Mouse (Mus musculus) thymus, adult 2 months (tissue): Measurements from ENCODE around the gene Plcl1. TPM values are rescaled to one million over a fixed set of nuclear protein-coding genes. Genes with fewer than 3 reads are reported as not detected.

Source experiments
- DNase-seq: peaks from one replicate; pipeline ENCODE4 v3.0.0; 2021
- H3K27ac ChIP-seq: fragments of 200-500 bp; 2 replicates; pipeline ENCODE4 v1.5.1; 2012; ENCODE audit warnings: low read length, control low read depth; ENCODE audit not compliant: control insufficient read depth, insufficient read depth
- H3K27me3 ChIP-seq: fragments of 200-500 bp; 2 replicates; pipeline ENCODE4 v1.6.1; 2012; ENCODE audit warnings: mild to moderate bottlenecking, low read length, moderate library complexity, mixed read lengths; ENCODE audit not compliant: control insufficient read depth, insufficient read depth
- H3K36me3 ChIP-seq: fragments of 200-500 bp; 2 replicates; pipeline ENCODE4 v1.6.1; 2012; ENCODE audit warnings: mild to moderate bottlenecking, low read length, moderate library complexity; ENCODE audit not compliant: control insufficient read depth, insufficient read depth
- H3K4me1 ChIP-seq: fragments of 200-500 bp; replicated peaks from 2 replicates; pipeline ENCODE4 v1.6.1; 2012; ENCODE audit warnings: low read length; ENCODE audit not compliant: control insufficient read depth, insufficient read depth
- H3K4me3 ChIP-seq: fragments of 200-500 bp; 2 replicates; pipeline ENCODE4 v1.5.1; 2012; ENCODE audit warnings: mild to moderate bottlenecking, low read length, control low read depth, moderate library complexity; ENCODE audit not compliant: control insufficient read depth, insufficient read depth
- CTCF ChIP-seq: fragments of 200-500 bp; IDR thresholded peaks from 2 replicates; pipeline ENCODE4 v1.5.1; 2012; ENCODE audit warnings: mild to moderate bottlenecking, control low read depth, low read length, moderate library complexity, borderline replicate concordance; ENCODE audit not compliant: control insufficient read depth, poor library complexity, insufficient read depth; ENCODE audit errors: extremely low read depth
- POLR2A ChIP-seq: fragments of 200-500 bp; IDR thresholded peaks from 2 replicates; pipeline ENCODE4 v1.6.1; 2012; ENCODE audit warnings: mild to moderate bottlenecking, low read length, control low read depth, moderate library complexity; ENCODE audit not compliant: control insufficient read depth, poor library complexity, insufficient read depth; ENCODE audit errors: extremely low read depth
- WGBS: fragments of 180-500 bp; shearing (Covaris S2); methylation state at CpG from one replicate; pipeline ENCODE4 v1.1.7; 2018; 5-methylcytosine and 5-hydroxymethylcytosine counted together
- polyA plus RNA-seq: library from polyadenylated mRNA; depleted of rRNA; stranded (reverse); fragments of >200 nt; gene quantifications from 2 replicates; pipeline ENCODE4 v1.2.3, GENCODE M21; 2012; rRNA removed

Gene Plcl1
- polyA plus RNA-seq, 1 experiment, result 2.7 TPM

DNA sequence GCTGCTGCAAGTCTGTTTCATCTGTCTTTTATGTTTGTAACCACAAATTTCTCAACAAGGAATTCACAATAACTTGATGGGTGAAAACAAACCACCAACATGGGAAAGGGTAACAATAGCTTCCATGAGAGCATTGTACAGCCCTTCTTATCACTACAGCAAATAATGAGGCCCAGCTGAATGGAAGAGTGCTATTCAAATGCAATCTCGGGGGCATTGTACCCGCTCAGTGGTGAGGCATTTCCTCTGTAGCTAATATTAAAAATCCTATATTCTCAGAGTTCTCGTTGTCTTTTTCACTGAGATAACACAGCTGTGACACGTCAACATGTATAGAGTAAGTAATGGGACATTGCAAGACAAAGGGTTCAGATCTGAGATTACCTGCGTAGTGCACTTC lies 356.6 kb downstream of the Plcl1 start:
- 88% methylated on average over 5 of the region's 5 CpGs for WGBS
- Histone ChIP-seq H3K4me3 (no peak overlapping the region), H3K27ac (no peak overlapping the region), H3K36me3 (no peaks in the 10 kb centered on the region), H3K27me3 (no peaks in the 10 kb centered on the region), H3K4me1 (no peaks in the 10 kb centered on the region)
- no peak for TF ChIP-seq CTCF
- TF ChIP-seq POLR2A, result no peak
- DNase-seq, result no peak

DNA sequence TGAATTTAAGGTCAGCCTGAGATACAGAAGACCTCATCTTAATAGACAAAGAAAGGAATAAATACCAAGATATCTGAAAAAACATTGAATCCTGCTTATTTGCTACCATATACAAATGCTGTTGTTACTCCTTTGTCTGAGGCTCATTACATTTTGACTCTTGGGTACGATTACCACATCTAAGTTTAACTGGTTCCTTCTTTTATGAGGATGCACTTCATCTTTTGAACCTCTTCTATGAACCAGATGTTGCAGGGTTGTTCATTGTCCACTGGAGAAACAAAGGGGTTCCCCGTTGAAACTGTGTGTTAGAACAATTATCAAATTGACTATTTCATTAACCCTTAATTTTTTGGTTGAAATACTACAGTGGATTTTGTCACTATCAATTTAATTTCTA lies 357.4 kb downstream of the Plcl1 start:
- DNase-seq, result no peak
- H3K4me3 ChIP-seq, result no peak overlapping the region
- no peaks in the 10 kb centered on the region for H3K27me3 ChIP-seq
- no peak overlapping the region for H3K27ac ChIP-seq
- no peaks in the 10 kb centered on the region for H3K4me1 ChIP-seq
- WGBS, result 64% methylated on average over 2 of the region's 2 CpGs
- no peaks in the 10 kb centered on the region for H3K36me3 ChIP-seq
- TF ChIP-seq POLR2A (no peak), CTCF (no peak)

DNA sequence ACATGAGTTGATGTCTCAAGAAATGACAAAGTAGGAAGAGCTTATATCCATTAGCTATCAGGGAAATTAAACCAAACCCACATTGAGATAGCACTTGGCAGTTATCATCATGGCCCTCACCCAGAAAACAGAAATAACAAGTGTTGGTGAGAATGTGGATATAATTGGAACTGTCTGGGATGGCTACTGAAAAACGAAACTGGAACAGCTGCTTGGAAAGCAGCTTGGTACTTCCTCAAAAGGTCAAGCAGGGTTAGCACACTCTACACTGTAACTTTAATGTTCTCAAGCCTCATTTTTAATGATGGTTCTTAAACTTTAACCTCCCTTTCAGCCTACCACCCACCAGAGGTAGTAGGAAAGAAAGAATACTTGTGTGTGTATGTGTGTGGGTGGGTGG lies 361.0 kb downstream of the Plcl1 start:
- TF ChIP-seq POLR2A (no peak), CTCF (no peak)
- no peak overlapping the region for H3K27ac ChIP-seq
- H3K27me3 ChIP-seq, result no peaks in the 10 kb centered on the region
- H3K4me1 ChIP-seq, result no peaks in the 10 kb centered on the region
- WGBS, result 35% methylated on average over 1 of the region's 1 CpGs
- no peak overlapping the region for H3K4me3 ChIP-seq
- DNase-seq, result no peak
- H3K36me3 ChIP-seq, result no peaks in the 10 kb centered on the region

DNA sequence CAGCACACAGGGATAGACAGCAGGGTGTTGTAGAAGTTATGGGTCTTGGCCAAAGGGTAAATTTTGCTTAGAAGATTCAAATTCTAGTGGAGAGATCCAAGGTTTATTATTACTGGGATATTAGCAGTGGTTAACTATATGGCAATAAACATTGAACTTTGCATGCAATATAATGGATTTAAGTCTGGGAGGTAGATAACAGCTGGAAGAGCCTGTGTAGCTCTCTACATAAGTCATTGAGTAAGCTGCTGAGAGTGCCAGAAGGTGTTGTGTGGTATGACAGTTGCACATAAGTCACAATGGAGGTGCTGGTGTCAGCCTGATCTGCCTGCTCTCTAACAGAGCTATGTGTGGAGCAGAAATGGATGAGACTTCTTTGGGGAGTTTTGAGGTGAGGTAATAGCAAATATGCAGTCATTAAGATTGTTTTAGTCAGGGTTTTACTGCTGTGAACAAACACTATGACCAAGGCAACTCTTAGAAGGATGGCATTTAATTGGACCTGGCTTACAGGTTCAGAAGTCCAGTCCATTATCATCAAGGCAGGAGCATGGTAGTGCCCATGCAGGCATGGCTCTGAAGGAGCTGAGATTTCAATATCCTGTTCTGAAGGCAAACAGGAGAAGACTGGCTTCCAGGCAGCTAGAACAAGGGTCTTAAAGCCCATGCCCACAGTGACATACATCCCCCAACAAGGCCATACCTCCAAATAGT lies 364.5 kb downstream of the Plcl1 start:
- DNase-seq, result no peak
- TF ChIP-seq CTCF (no peak), POLR2A (no peak)
- H3K36me3 ChIP-seq, result no peaks in the 10 kb centered on the region
- no peak overlapping the region for H3K4me3 ChIP-seq
- H3K27me3 ChIP-seq, result no peaks in the 10 kb centered on the region
- H3K4me1 ChIP-seq, result no peaks in the 10 kb centered on the region
- no peak overlapping the region for H3K27ac ChIP-seq

DNA sequence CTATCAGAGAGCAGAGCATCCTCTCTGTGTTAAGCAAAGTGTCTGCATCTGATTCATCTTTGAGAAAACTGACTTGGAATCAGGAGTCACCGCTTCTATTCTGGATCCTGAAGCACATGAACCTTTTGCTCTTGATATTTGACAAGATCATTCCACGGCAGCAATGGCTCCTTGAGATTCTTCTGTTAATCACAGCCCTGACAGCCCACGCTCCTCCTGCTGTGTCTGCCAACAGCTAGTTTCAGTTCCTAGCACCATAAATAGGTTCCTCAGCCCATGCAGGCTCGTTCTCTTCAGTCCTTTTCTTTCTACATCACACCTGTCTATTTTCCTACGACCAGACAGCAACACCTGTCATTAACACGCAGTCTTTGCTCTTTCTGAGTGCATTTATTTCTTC lies 387.1 kb downstream of the Plcl1 start:
- Histone ChIP-seq H3K36me3 (no peaks in the 10 kb centered on the region), H3K27ac (no peak overlapping the region), H3K4me1 (no peaks in the 10 kb centered on the region), H3K27me3 (no peaks in the 10 kb centered on the region), H3K4me3 (no peak overlapping the region)
- TF ChIP-seq POLR2A, result no peak
- TF ChIP-seq CTCF, result no peak
- no peak for DNase-seq
- 49% methylated on average over 6 of the region's 6 CpGs for WGBS

Other genes with a start within 250 kb of the Plcl1 start
- 0.48 and 0.55 TPM in 2 replicates for gene Rftn2, start 179.1 kb upstream of the Plcl1 start, polyA plus RNA-seq
- 4.9 and 5.6 TPM in 2 replicates for gene Mars2, start 168.7 kb upstream of the Plcl1 start, polyA plus RNA-seq
- gene Boll, start 42.5 kb upstream of the Plcl1 start, polyA plus RNA-seq, result 0.82 and 1.3 TPM in 2 replicates